Mouse (Mus musculus): Measurements from ENCODE around the gene Zfp524.

- TF ChIP-seq CTCF (IDR thresholded peaks at IDR 0.05; ENCODE audit: low read depth, low read length) (no peak), POLR2AphosphoS5 (IDR thresholded peaks at IDR 0.05; ENCODE audit: insufficient replicate concordance, low read depth, low read length) (no peak), GATA1 (IDR thresholded peaks at IDR 0.05; ENCODE audit: borderline replicate concordance, low read length) (no peak), TAL1 (conservative IDR thresholded peaks at IDR 0.05; ENCODE audit: low read depth, low read length) (no peak), GATA2 (IDR thresholded peaks at IDR 0.05; ENCODE audit: borderline replicate concordance, low read depth, low read length) (no peak)
These were observed 42.5 kb upstream of the Zfp524 start for GRCm38 (mm10) chr7:4971710-4972109.
